Mouse (Mus musculus) kidney, adult 2 months (tissue): ENCODE results near the gene Gprc5a. TPM values are rescaled to one million over a fixed set of nuclear protein-coding genes. Genes with fewer than 3 reads are reported as not detected.

Experiments
- DNase-seq: peaks from one replicate; pipeline ENCODE4 v3.0.0; 2021
- H3K27ac ChIP-seq: fragments of 200-500 bp; 2 replicates; pipeline ENCODE4 v1.5.1; 2012; ENCODE audit warnings: low read depth, low read length, control low read depth, inconsistent platforms; ENCODE audit not compliant: insufficient read depth
- H3K27me3 ChIP-seq: fragments of 200-500 bp; replicated peaks from 2 replicates; pipeline ENCODE4 v1.6.1; 2012; ENCODE audit warnings: mild to moderate bottlenecking, moderate library complexity, low read length, inconsistent platforms; ENCODE audit not compliant: control insufficient read depth, insufficient read depth
- H3K36me3 ChIP-seq: fragments of 200-500 bp; 2 replicates; pipeline ENCODE4 v1.6.1; 2012; ENCODE audit warnings: mild to moderate bottlenecking, moderate library complexity, low read length, inconsistent platforms; ENCODE audit not compliant: control insufficient read depth, insufficient read depth
- H3K4me1 ChIP-seq: fragments of 200-500 bp; 2 replicates; pipeline ENCODE4 v1.6.1; 2011; ENCODE audit warnings: low read length; ENCODE audit not compliant: control insufficient read depth, insufficient read depth
- H3K4me3 ChIP-seq: fragments of 200-500 bp; 2 replicates; pipeline ENCODE4 v1.5.1; 2011; ENCODE audit warnings: mild to moderate bottlenecking, low read depth, low read length, control low read depth; ENCODE audit not compliant: insufficient read depth
- CTCF ChIP-seq: fragments of 200-500 bp; conservative IDR thresholded peaks from 2 replicates; pipeline ENCODE4 v1.5.1; 2011; ENCODE audit warnings: low read depth, mild to moderate bottlenecking, control low read depth, low read length, moderate library complexity, mixed read lengths; ENCODE audit not compliant: insufficient read depth, insufficient read length
- POLR2A ChIP-seq: fragments of 200-500 bp; IDR thresholded peaks from one replicate; pipeline ENCODE4 v1.6.1; 2011; ENCODE audit warnings: low read depth, low read length, control low read depth
- WGBS: fragments of 180-500 bp; shearing (Covaris S2); methylation state at CpG from one replicate; pipeline ENCODE4 v1.1.7; 2018; 5-methylcytosine and 5-hydroxymethylcytosine counted together
- polyA plus RNA-seq: library from polyadenylated mRNA; depleted of rRNA; stranded (reverse); fragments of >200 nt; gene quantifications from 2 replicates; pipeline ENCODE4 v1.2.3, GENCODE M21; 2012

Gene Gprc5a
- polyA plus RNA-seq, 1 experiment, result 4.3 TPM

DNA sequence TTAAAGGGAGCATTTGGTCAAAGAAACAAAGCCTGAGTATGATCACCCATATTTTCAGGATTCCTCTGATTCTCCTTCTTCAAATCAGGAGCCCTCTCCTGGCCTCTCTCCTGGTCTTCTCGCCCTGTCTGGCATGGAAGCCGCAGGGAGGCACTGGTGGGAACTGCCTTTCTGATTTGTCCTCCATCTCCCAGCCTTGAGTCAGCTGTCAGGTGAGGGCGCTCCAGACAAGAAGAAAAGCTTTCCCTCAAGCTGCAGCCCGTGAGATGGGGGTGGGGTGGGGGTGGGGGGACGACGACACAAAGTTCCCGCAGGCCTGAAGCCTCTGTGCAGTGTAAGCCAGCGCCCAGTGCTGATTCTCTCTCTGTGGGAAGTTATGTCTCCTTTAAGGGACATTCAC lies 24.3 kb downstream of the Gprc5a start:
- no peak for DNase-seq
- TF ChIP-seq CTCF (no peak), POLR2A (no peak)
- no peak overlapping the region for H3K27ac ChIP-seq
- H3K4me1 ChIP-seq, result no peaks in the 10 kb centered on the region
- no peaks in the 10 kb centered on the region for H3K27me3 ChIP-seq
- no peaks in the 10 kb centered on the region for H3K36me3 ChIP-seq
- no peak overlapping the region for H3K4me3 ChIP-seq
- 53% methylated on average over 8 of the region's 8 CpGs for WGBS

DNA sequence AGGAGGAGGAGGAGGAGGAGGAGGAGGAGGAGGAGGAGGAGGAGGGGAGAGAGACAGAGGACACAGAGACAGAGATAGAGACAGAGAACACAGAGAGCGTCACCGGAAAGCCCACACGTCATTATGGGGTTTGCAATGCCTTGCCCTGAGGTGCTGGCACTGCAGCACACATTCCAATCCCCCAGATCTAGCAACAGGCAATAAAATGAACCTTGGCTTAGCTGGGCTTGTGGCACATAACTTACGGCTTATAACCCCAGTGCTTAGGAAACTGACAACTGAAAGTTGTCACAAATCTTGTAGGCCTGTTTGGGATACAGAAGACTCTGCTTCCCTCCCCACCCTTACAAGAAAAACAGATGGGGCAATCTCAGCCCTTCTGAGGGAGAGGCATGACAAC lies 25.2 kb downstream of the Gprc5a start:
- no peak overlapping the region for H3K27ac ChIP-seq
- WGBS, result 65% methylated on average over 4 of the region's 4 CpGs
- H3K27me3 ChIP-seq, result no peaks in the 10 kb centered on the region
- no peaks in the 10 kb centered on the region for H3K36me3 ChIP-seq
- DNase-seq, result peak; percentile 9
- TF ChIP-seq POLR2A, result no peak
- no peak for TF ChIP-seq CTCF
- H3K4me3 ChIP-seq, result no peak overlapping the region
- H3K4me1 ChIP-seq, result no peaks in the 10 kb centered on the region

DNA sequence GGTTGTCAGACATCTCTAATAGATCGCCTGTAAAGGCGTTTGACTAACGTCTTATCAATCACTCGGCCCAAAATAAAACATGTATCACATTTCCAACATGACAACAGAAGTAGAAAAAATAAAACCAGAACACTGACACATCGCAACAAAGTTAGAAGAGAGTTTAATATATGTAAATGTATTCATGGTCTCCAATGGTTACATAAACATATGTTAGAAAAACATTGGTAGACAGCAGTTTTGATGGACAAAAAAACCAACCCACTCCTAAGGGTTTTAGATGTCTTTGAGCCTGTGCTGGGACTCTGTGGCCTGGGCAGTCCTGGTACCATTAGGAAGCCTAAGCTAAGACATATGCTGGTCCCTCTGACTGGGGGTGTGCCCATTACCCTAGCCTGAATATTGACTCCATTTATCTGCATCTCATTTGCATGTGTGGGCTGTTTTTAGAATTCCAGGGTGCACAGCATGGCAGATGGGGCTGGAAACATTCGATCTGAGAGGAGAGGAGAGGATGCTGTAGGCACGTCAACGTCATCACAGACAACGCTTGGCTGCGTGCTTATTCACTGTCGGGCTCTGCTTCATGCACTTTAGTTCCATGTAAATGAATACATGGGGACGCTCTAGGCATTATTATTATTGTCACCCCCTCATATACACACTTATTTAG lies 27.5 kb downstream of the Gprc5a start:
- DNase-seq, result no peak
- Histone ChIP-seq H3K27me3 (no peaks in the 10 kb centered on the region), H3K4me1 (no peaks in the 10 kb centered on the region), H3K36me3 (no peaks in the 10 kb centered on the region), H3K27ac (no peak overlapping the region), H3K4me3 (no peak overlapping the region)
- 93% methylated on average over 12 of the region's 12 CpGs for WGBS
- TF ChIP-seq POLR2A, result no peak
- TF ChIP-seq CTCF, result no peak

DNA sequence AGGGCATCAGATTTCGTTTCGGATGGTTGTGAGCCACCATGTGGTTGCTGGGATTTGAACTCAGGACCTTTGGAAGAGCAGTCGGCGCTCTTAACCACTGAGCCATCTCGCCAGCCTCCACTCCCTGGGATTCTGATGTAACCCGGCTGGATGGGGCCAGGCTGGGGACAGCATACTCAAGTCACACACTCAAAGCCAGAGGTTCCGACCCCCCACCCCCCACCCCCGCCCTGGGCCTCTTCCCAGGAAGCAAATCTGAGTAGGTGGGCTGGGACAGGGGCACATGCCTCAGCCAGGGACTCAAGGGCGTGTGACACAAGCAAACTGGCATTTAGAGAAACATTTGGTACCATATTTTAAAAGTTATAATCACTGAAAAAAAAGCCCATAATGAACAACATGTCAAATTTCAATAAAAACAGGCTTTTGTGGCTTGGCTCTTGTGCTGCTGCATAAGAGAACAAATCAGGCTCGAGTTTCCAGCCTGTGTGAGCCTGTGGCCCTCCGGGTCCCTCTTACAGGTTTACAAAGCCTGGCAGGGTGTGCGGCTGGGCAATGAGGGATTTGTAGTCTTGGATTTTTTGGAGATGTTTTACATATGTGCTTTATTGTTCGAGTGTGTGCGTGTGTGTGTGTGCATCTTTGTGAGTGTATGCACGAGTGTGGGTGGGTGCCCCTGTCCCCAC lies 35.5 kb downstream of the Gprc5a start:
- TF ChIP-seq CTCF (no peak), POLR2A (no peak)
- no peak for DNase-seq
- no peaks in the 10 kb centered on the region for H3K36me3 ChIP-seq
- no peaks in the 10 kb centered on the region for H3K4me1 ChIP-seq
- H3K27me3 ChIP-seq, result no peaks in the 10 kb centered on the region
- no peak overlapping the region for H3K27ac ChIP-seq
- no peak overlapping the region for H3K4me3 ChIP-seq
- 82% methylated on average over 15 of the region's 15 CpGs for WGBS

DNA sequence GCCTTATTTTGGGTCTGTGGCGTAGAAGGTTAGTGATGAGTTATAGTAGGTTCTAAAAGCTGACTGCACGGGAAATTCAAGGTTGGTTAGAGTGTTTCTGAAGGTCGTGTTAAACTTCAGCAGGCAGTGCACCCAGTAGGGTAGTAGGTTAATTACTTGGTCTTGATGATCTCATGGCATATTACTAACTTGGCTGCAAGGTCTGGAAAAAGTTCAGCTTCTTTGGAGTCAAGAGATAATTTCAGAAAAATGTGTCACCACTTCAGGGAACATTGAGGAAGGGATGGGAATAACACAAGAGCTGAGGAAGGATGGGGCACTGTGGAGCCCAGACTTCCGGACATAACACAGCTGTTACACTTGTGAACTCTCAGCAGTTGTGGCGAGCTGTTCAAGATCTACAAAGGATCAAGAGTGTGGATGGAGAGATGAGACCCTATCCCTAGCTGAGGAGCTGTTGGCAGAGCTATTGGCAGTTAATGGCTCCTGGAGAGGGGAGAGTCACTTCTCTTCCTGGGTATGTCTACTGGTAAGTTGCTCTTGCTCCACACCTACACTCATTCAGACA lies 37.4 kb downstream of the Gprc5a start:
- peak; percentile 4 for DNase-seq
- H3K4me3 ChIP-seq, result no peak overlapping the region
- no peaks in the 10 kb centered on the region for H3K36me3 ChIP-seq
- H3K27me3 ChIP-seq, result no peaks in the 10 kb centered on the region
- 61% methylated on average over 5 of the region's 5 CpGs for WGBS
- H3K4me1 ChIP-seq, result no peaks in the 10 kb centered on the region
- no peak overlapping the region for H3K27ac ChIP-seq
- TF ChIP-seq CTCF (no peak), POLR2A (no peak)

DNA sequence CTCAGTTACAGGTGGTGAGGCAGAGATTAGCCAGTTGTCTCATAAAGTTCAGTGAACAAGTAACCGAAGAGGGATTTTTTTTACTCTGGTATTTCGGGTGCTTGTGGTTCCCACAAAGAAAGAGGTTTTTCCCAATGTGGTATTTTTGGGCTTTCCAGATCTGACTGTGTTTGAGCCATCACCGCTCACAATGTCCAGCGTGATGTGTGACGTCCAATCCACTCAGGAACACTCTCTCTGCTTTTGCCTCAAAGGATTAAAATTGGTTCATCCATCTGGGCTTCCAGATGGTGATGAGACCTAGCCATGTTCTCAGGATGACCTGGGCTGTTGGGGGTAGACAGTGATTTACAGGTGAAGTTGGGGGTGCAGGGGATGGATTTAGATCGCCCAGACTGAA lies 41.6 kb downstream of the Gprc5a start:
- Histone ChIP-seq H3K4me1 (no peaks in the 10 kb centered on the region), H3K27me3 (no peaks in the 10 kb centered on the region), H3K4me3 (no peak overlapping the region), H3K36me3 (no peaks in the 10 kb centered on the region), H3K27ac (no peak overlapping the region)
- DNase-seq, result no peak
- TF ChIP-seq CTCF, result no peak
- TF ChIP-seq POLR2A, result no peak
- 94% methylated on average over 6 of the region's 6 CpGs for WGBS

DNA sequence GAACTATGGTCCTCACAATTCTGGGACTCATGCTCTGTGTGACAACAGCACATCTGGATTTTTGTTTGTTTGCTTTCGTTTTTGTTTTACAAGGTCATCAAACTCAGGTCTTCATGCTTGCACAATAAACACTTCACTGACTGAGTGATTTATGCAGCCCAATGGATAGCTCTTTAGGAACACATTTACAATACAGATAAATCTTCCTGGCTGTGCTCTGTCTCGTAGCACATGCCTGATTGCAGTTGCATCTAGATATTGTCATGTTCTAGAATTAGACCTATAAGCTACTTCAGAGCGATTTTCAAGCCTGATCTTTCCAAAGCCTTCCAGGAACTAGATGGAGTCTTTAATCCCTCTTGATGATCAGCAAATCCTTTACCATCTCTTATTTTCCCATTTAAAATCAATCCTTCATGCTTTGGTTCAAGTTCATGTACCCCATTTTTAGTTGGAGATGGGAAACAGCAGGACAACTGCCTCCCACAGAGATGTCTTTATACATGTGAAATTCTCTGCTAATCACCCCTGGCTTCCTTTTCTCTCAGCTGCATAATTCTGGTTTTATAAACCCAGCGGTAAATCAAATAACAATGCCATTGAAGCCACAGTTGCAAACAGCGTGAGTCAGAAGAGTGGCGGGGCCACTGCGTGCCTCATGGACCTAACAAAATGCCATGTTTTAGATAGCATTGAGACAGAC lies 47.1 kb downstream of the Gprc5a start:
- Histone ChIP-seq H3K36me3 (no peaks in the 10 kb centered on the region), H3K4me1 (no peaks in the 10 kb centered on the region), H3K4me3 (no peak overlapping the region), H3K27me3 (no peaks in the 10 kb centered on the region; the same call in 1 of the 2 replicates), H3K27ac (no peak overlapping the region)
- DNase-seq, result no peak
- 36% methylated on average over 7 of the region's 7 CpGs for WGBS
- no peak for TF ChIP-seq CTCF
- TF ChIP-seq POLR2A, result no peak
